Mouse (Mus musculus): ENCODE measurements at regions not wholly inside any gene's neighbourhood (a gene's known extent, or its start where the extent isn't known, plus 50 kb on each side); places are given as distances from the start of the nearest gene placed in this dataset.

- TF ChIP-seq EP300 (IDR thresholded peaks at IDR 0.05; ENCODE audit: low read depth) (no peak), CTCF (IDR thresholded peaks at IDR 0.05; ENCODE audit: low read depth) (no peak)
Observed at GRCm38 (mm10) chr7:137611891-137612522, 174.6 kb downstream of the Glrx3 start.
